10 mouse cellular contexts compared by ENCODE assay signal in genomic region chr2:91042651-91043398, GRCm38 (mm10). TPM values are rescaled to one million over a fixed set of nuclear protein-coding genes. Genes with fewer than 3 reads are reported as not detected.
DNase-seq lines count a peak whose midpoint lies in the region; ATAC-seq and TF ChIP-seq lines count a peak whose summit lies in the region.
"Had no signal": no experiment of that assay in that cellular context is flagged by ENCODE, and none has a peak within 500 bp of the region (broad histone marks: within the 10 kb centered on the region; RNA-seq: fewer than 3 reads in every experiment).

No protein-coding gene starts in this region.

- DNase-seq in kidney, postnatal 10 days: no peak
- no peak for DNase-seq in CH12.LX (ENCODE audit: extremely low read depth)
- no peak for DNase-seq in adrenal gland, postnatal 36 days
- no peak for DNase-seq in left cerebral cortex, adult 8-10 months (ENCODE audit: low spot score in 2 of 2)
- DNase-seq: cerebellum, adult 9-10 months had no signal

- H3K79me2 ChIP-seq in CH12.LX (replicated peaks; ENCODE audit: control insufficient read depth, extremely low read depth, insufficient read depth, poor library complexity, severe bottlenecking) (no peaks in the 10 kb centered on the region), myocyte (ENCODE audit: control insufficient read depth, insufficient read depth) (no peaks in the 10 kb centered on the region)

- no peak for TF ChIP-seq POLR2A in CH12.LX (IDR thresholded peaks at IDR 0.05; ENCODE audit: low read depth, low read length)
- TF ChIP-seq POLR2A in myocyte (IDR thresholded peaks at IDR 0.05; ENCODE audit: insufficient read length, low read depth): peak; percentile 12

- no peaks in the 10 kb centered on the region for H3K27me3 ChIP-seq in kidney, embryonic 15.5 days
- H3K27me3 ChIP-seq in CH12.LX (replicated peaks): no peaks in the 10 kb centered on the region
- H3K27me3 ChIP-seq in myocyte (ENCODE audit: control insufficient read depth, insufficient read depth, insufficient read length): no peaks in the 10 kb centered on the region

- TF ChIP-seq EP300 in CH12.LX (IDR thresholded peaks at IDR 0.05; ENCODE audit: low read length): no peak

- H3K27ac ChIP-seq in kidney, embryonic 15.5 days: no peak overlapping the region
- no peak overlapping the region for H3K27ac ChIP-seq in CH12.LX (ENCODE audit: insufficient read depth, low read depth)

- no peaks in the 10 kb centered on the region for H3K9me3 ChIP-seq in kidney, embryonic 15.5 days (replicated peaks)
- no peaks in the 10 kb centered on the region for H3K9me3 ChIP-seq in CH12.LX (replicated peaks; ENCODE audit: low read length)

- no peak for TF ChIP-seq CTCF in CH12.LX (conservative IDR thresholded peaks at IDR 0.05 in 1 of 2, IDR thresholded peaks at IDR 0.05 in 1 of 2; ENCODE audit: low read depth in 2 of 2, low read length in 2 of 2)

- dilution Hi-C loops in CH12.LX (cut with MboI; ENCODE audit: extremely low pct_ligation_motif_present, extremely low pct_unique_long_range_greater_than_20kb, low sequenced_read_pairs): no loop called here

- H3K4me3 ChIP-seq in kidney, embryonic 15.5 days (replicated peaks): no peak overlapping the region
- H3K4me3 ChIP-seq in CH12.LX (replicated peaks in 1 of 3; ENCODE audit: low read depth in 2 of 3, low read length in 2 of 3, poor library complexity in 1 of 3) (no peak overlapping the region), myocyte (no peak overlapping the region)

- in situ Hi-C loops in CH12.LX (cut with MboI; ENCODE audit: low pct_ligation_motif_present, low pct_unique_long_range_greater_than_20kb, low sequenced_read_pairs): no loop called here

- no peaks in the 10 kb centered on the region for H3K36me3 ChIP-seq in kidney, embryonic 15.5 days
- H3K36me3 ChIP-seq in CH12.LX (replicated peaks in 1 of 2; ENCODE audit: control insufficient read depth in 1 of 2, insufficient read depth in 1 of 2, low read length in 1 of 2) (no peaks in the 10 kb centered on the region), myocyte (ENCODE audit: control insufficient read depth, insufficient read depth) (no peaks in the 10 kb centered on the region)

- H3K4me2 ChIP-seq in kidney, embryonic 15.5 days: no peak overlapping the region
- H3K4me2 ChIP-seq in CH12.LX (ENCODE audit: insufficient read depth, low read depth, poor library complexity, severe bottlenecking): no peak overlapping the region
- no peak overlapping the region for H3K4me2 ChIP-seq in myocyte (ENCODE audit: low read depth)
- H3K4me2 ChIP-seq: heart, embryonic 11.5 days had no signal

- 70% methylated on average over 21 of the region's 21 CpGs for WGBS in kidney, embryonic 15.5 days

- peaks cover 19% of the 10 kb centered on the region for H3K4me1 ChIP-seq in kidney, embryonic 15.5 days
- H3K4me1 ChIP-seq in CH12.LX (ENCODE audit: control insufficient read depth in 1 of 2, insufficient read depth in 2 of 2): peaks cover 5 to 14% of the 10 kb centered on the region in 2 experiments; a peak in 3 of 4 replicates

- no peak overlapping the region for H3K9ac ChIP-seq in kidney, embryonic 15.5 days
- no peak overlapping the region for H3K9ac ChIP-seq in CH12.LX (ENCODE audit: insufficient read depth, low read depth)

- TF ChIP-seq RAD21 in CH12.LX (IDR thresholded peaks at IDR 0.05; ENCODE audit: low read depth, low read length): no peak

- 0 out of 2 replicates have a peak, but pooled peaks have one; percentile 22 for ATAC-seq in kidney, embryonic 15.5 days (replicated peaks; ENCODE audit: low FRiP score)
- peak; percentile 95 to 99 for ATAC-seq in hematopoietic stem cell, adult 5-6 weeks (replicated peaks in 1 of 2; ENCODE audit: insufficient read depth in 1 of 2, low FRiP score in 2 of 2, low TSS enrichment in 1 of 2, low read depth in 1 of 2, poor library complexity in 2 of 2, severe bottlenecking in 2 of 2)
- no peak for ATAC-seq in frontal cortex, adult (ENCODE audit: low TSS enrichment)

- no peak overlapping the region for H3ac ChIP-seq in myocyte (ENCODE audit: control insufficient read depth, insufficient read length)

TF ChIP-seq in CH12.LX, 34 proteins besides CTCF, POLR2A, EP300 and RAD21:
- no peak for TF ChIP-seq TBP (conservative IDR thresholded peaks at IDR 0.05; ENCODE audit: low read depth, low read length)
- no peak for TF ChIP-seq NELFE (IDR thresholded peaks at IDR 0.05; ENCODE audit: low read depth, low read length)
- 0 out of 2 replicates have a peak, but pooled peaks have one; percentile 26 for TF ChIP-seq BHLHE40 (IDR thresholded peaks at IDR 0.05; ENCODE audit: low read depth, low read length)
- TF ChIP-seq JUN (IDR thresholded peaks at IDR 0.05; ENCODE audit: insufficient read depth, low read depth, low read length): no peak

TF ChIP-seq in myocyte, 11 proteins besides CTCF, POLR2A, EP300 and RAD21:
- TF ChIP-seq SRF (IDR thresholded peaks at IDR 0.05; ENCODE audit: control insufficient read depth, insufficient read length, low read depth): no peak
- no peak for TF ChIP-seq MYOD1 (IDR thresholded peaks at IDR 0.05; ENCODE audit: control insufficient read depth in 1 of 3, insufficient read length in 2 of 3, low read depth in 2 of 3)
- no peak for TF ChIP-seq MAX (IDR thresholded peaks at IDR 0.05; ENCODE audit: low read depth)
- TF ChIP-seq USF1 (IDR thresholded peaks at IDR 0.05; ENCODE audit: low read depth): no peak
- TF ChIP-seq MYOG (IDR thresholded peaks at IDR 0.05; ENCODE audit: control insufficient read depth in 1 of 3, insufficient read depth in 1 of 3, insufficient read length in 2 of 3, low read depth in 2 of 3): no peak
- no peak for TF ChIP-seq E2F4 (IDR thresholded peaks at IDR 0.05; ENCODE audit: insufficient read depth)
- TF ChIP-seq TCF12 (IDR thresholded peaks at IDR 0.05; ENCODE audit: insufficient read depth, poor library complexity, severe bottlenecking): no peak
- no peak for TF ChIP-seq POLR2AphosphoS2 (IDR thresholded peaks at IDR 0.05; ENCODE audit: insufficient read length, low read depth)
- no peak for TF ChIP-seq TCF3 (IDR thresholded peaks at IDR 0.05; ENCODE audit: insufficient read length, low read depth)
- no peak for TF ChIP-seq CEBPB (IDR thresholded peaks at IDR 0.05; ENCODE audit: insufficient read depth, poor library complexity, severe bottlenecking)
- TF ChIP-seq REST (IDR thresholded peaks at IDR 0.05; ENCODE audit: insufficient read depth, insufficient read length): no peak

RNA-seq across cellular contexts. Expression of gene Rapsn, which starts 7.4 kb away (rescaled TPM):
- polyA plus RNA-seq in kidney, embryonic 15.5 days (2015; fragmentation: Nextera tagmentation; extraction: Ambion mirVana): 2.7 and 3.4 TPM in 2 replicates
- total RNA-seq in CH12.LX (2012; rRNA removed) (0.08 TPM in 1 of 2 replicates, not detected in the other), CH12.LX (2014; rRNA removed) (0.15 TPM in 1 of 2 replicates, not detected in the other)
- polyA plus RNA-seq in CH12.LX (2012; ENCODE audit: insufficient read length, low read depth) (0.40 TPM in 1 of 2 replicates, not detected in the other), myocyte (2012; fragmentation: generic; extraction: Trizol) (199 TPM)
- total RNA-seq in hematopoietic stem cell, adult 5-6 weeks (2017): 0.88 and 2.6 TPM in 2 replicates
- 1 to 10 TPM; 1.5 to 2.3 TPM for total RNA-seq in adrenal gland, postnatal 36 days (2021)
- total RNA-seq in left cerebral cortex, adult 8-10 months (2022): under 1 TPM; 0.57 to 0.81 (median 0.70) TPM

RNA-seq across cellular contexts. Expression of gene Psmc3, which starts 11.0 kb away (rescaled TPM):
- polyA plus RNA-seq in kidney, embryonic 15.5 days (2015; fragmentation: Nextera tagmentation; extraction: Ambion mirVana): 307 and 315 TPM in 2 replicates
- 214 and 283 TPM in 2 replicates for total RNA-seq in CH12.LX (2012; rRNA removed)
- 242 and 257 TPM in 2 replicates for total RNA-seq in CH12.LX (2014; rRNA removed)
- polyA plus RNA-seq in CH12.LX (2012; ENCODE audit: insufficient read length, low read depth): 284 and 353 TPM in 2 replicates
- total RNA-seq in hematopoietic stem cell, adult 5-6 weeks (2017): 238 and 247 TPM in 2 replicates
- polyA plus RNA-seq in myocyte (2012; fragmentation: generic; extraction: Trizol): 688 TPM
- total RNA-seq in adrenal gland, postnatal 36 days (2021): 100 to 1,000 TPM; 193 to 228 TPM
- 100 to 1,000 TPM; 188 to 218 (median 202) TPM for total RNA-seq in left cerebral cortex, adult 8-10 months (2022)

RNA-seq across cellular contexts. Expression of gene Slc39a13, which starts 27.4 kb away (rescaled TPM):
- polyA plus RNA-seq in kidney, embryonic 15.5 days (2015; fragmentation: Nextera tagmentation; extraction: Ambion mirVana): 41.2 and 48.5 TPM in 2 replicates
- total RNA-seq in CH12.LX (2012; rRNA removed): 7.5 and 8.4 TPM in 2 replicates
- total RNA-seq in CH12.LX (2014; rRNA removed): 3.5 and 4.3 TPM in 2 replicates
- polyA plus RNA-seq in CH12.LX (2012; ENCODE audit: insufficient read length, low read depth): 7.2 and 8.1 TPM in 2 replicates
- 12.1 and 16.8 TPM in 2 replicates for total RNA-seq in hematopoietic stem cell, adult 5-6 weeks (2017)
- polyA plus RNA-seq in myocyte (2012; fragmentation: generic; extraction: Trizol): 41.1 TPM
- 10 to 100 TPM; 24.2 to 31.9 TPM for total RNA-seq in adrenal gland, postnatal 36 days (2021)
- total RNA-seq in left cerebral cortex, adult 8-10 months (2022): 10 to 100 TPM; 33.5 to 35.5 (median 34.7) TPM

RNA-seq across cellular contexts. Expression of gene Spi1, which starts 39.4 kb away (rescaled TPM):
- 4.7 and 5.4 TPM in 2 replicates for polyA plus RNA-seq in kidney, embryonic 15.5 days (2015; fragmentation: Nextera tagmentation; extraction: Ambion mirVana)
- total RNA-seq in CH12.LX (2012; rRNA removed): 22.7 and 24.7 TPM in 2 replicates
- 29.7 and 42.6 TPM in 2 replicates for total RNA-seq in CH12.LX (2014; rRNA removed)
- 35.2 and 45.7 TPM in 2 replicates for polyA plus RNA-seq in CH12.LX (2012; ENCODE audit: insufficient read length, low read depth)
- 58.4 and 63.2 TPM in 2 replicates for total RNA-seq in hematopoietic stem cell, adult 5-6 weeks (2017)
- 0.04 TPM for polyA plus RNA-seq in myocyte (2012; fragmentation: generic; extraction: Trizol)
- total RNA-seq in adrenal gland, postnatal 36 days (2021): 1 to 10 TPM; 3.0 to 7.6 TPM
- total RNA-seq in left cerebral cortex, adult 8-10 months (2022): 1 to 10 TPM; 3.9 to 8.9 (median 6.5) TPM
